Mouse (Mus musculus) hindbrain, embryonic 15.5 days (tissue): ENCODE measurements at regions not wholly inside any gene's neighbourhood (a gene's known extent, or its start where the extent isn't known, plus 50 kb on each side); places are given as distances from the start of the nearest gene placed in this dataset.

Experiments
- ATAC-seq: fragments of 200-750 bp; cut with Nextera tagmentation; 2 replicates; pipeline ENCODE4 v1.8.0; 2017; ENCODE audit warnings: low read depth, moderate number of reproducible peaks, moderate TSS enrichment; ENCODE audit not compliant: low FRiP score
- H3K27ac ChIP-seq: fragments of 300-500 bp; sonication (generic); replicated peaks from 2 replicates; pipeline ENCODE4 v1.5.1; 2015; ENCODE audit warnings: mild to moderate bottlenecking, inconsistent platforms
- H3K27me3 ChIP-seq: fragments of 300-500 bp; sonication (generic); 2 replicates; pipeline ENCODE4 v1.6.1; 2015; ENCODE audit warnings: control low read depth, inconsistent platforms
- H3K36me3 ChIP-seq: fragments of 300-500 bp; sonication (generic); 2 replicates; pipeline ENCODE4 v1.6.1; 2015; ENCODE audit warnings: control low read depth, inconsistent platforms
- H3K4me1 ChIP-seq: fragments of 300-500 bp; sonication (generic); replicated peaks from 2 replicates; pipeline ENCODE4 v1.6.1; 2015; ENCODE audit warnings: control low read depth, inconsistent platforms
- H3K4me2 ChIP-seq: fragments of 300-500 bp; sonication (generic); 2 replicates; pipeline ENCODE4 v1.6.1; 2015; ENCODE audit warnings: moderate library complexity, mild to moderate bottlenecking, inconsistent platforms
- H3K4me3 ChIP-seq: fragments of 300-500 bp; sonication (generic); 2 replicates; pipeline ENCODE4 v1.5.1; 2015; ENCODE audit warnings: mild to moderate bottlenecking, inconsistent platforms
- H3K9ac ChIP-seq: fragments of 300-500 bp; sonication (generic); 2 replicates; pipeline ENCODE4 v1.6.1; 2015; ENCODE audit warnings: inconsistent platforms
- H3K9me3 ChIP-seq: fragments of 300-500 bp; sonication (generic); 2 replicates; pipeline ENCODE4 v1.6.1; 2016; ENCODE audit warnings: control low read depth, inconsistent platforms
- WGBS: fragments of 180-500 bp; shearing (Covaris S2); methylation state at CpG from one replicate; pipeline ENCODE4 v1.1.7; 2015; 5-methylcytosine and 5-hydroxymethylcytosine counted together

GRCm38 (mm10) chr11:43998046-43998725 is 97.2 kb upstream of the Adra1b start:
- no peaks in the 10 kb centered on the region for H3K27me3 ChIP-seq

GRCm38 (mm10) chr11:44000056-44000455 is 99.0 kb upstream of the Adra1b start:
- Histone ChIP-seq H3K4me3 (no peak overlapping the region), H3K27me3 (no peaks in the 10 kb centered on the region), H3K9ac (no peak overlapping the region), H3K4me1 (no peaks in the 10 kb centered on the region), H3K36me3 (no peaks in the 10 kb centered on the region), H3K27ac (no peak overlapping the region), H3K9me3 (no peaks in the 10 kb centered on the region), H3K4me2 (no peak overlapping the region)
- WGBS, result 91% methylated on average over 4 of the region's 4 CpGs
- ATAC-seq, result no peak

More at GRCm38 (mm10) chr11:43998046-43998725, 97.2 kb upstream of the Adra1b start:
- 81% methylated on average over 12 of the region's 12 CpGs for WGBS
- no peak overlapping the region for H3K4me2 ChIP-seq
- H3K27ac ChIP-seq, result no peak overlapping the region
- ATAC-seq, result no peak
- no peaks in the 10 kb centered on the region for H3K4me1 ChIP-seq
- H3K9ac ChIP-seq, result no peak overlapping the region
- H3K4me3 ChIP-seq, result no peak overlapping the region
- H3K9me3 ChIP-seq, result no peaks in the 10 kb centered on the region
- no peaks in the 10 kb centered on the region for H3K36me3 ChIP-seq

- Histone ChIP-seq H3K9me3 (no peaks in the 10 kb centered on the region), H3K9ac (no peak overlapping the region), H3K4me3 (no peak overlapping the region), H3K4me2 (no peak overlapping the region), H3K27me3 (no peaks in the 10 kb centered on the region), H3K4me1 (no peaks in the 10 kb centered on the region), H3K36me3 (no peaks in the 10 kb centered on the region), H3K27ac (peak overlapping the region; percentile 14; the same call in 1 of the 2 replicates)
- peak; percentile 27; the same call in 1 of the 2 replicates for ATAC-seq
- WGBS, result 86% methylated on average over 7 of the region's 7 CpGs
Observed at GRCm38 (mm10) chr11:44001843-44002589, 101.0 kb upstream of the Adra1b start.

- H3K9me3 ChIP-seq, result no peaks in the 10 kb centered on the region
- H3K4me1 ChIP-seq, result no peaks in the 10 kb centered on the region
- peak overlapping the region; percentile 14; the same call in 1 of the 2 replicates for H3K27ac ChIP-seq
- H3K4me2 ChIP-seq, result no peak overlapping the region
- H3K27me3 ChIP-seq, result no peaks in the 10 kb centered on the region
- H3K9ac ChIP-seq, result no peak overlapping the region
- ATAC-seq, result peak; percentile 81
- H3K36me3 ChIP-seq, result no peaks in the 10 kb centered on the region
- no peak overlapping the region for H3K4me3 ChIP-seq
- 52% methylated on average over 6 of the region's 6 CpGs for WGBS
Observed at GRCm38 (mm10) chr11:44002716-44003522, 101.9 kb upstream of the Adra1b start.

GRCm38 (mm10) chr11:44007526-44008040 is 106.6 kb upstream of the Adra1b start:
- ATAC-seq, result no peak
- H3K27ac ChIP-seq, result no peak overlapping the region
- H3K9me3 ChIP-seq, result no peaks in the 10 kb centered on the region
- WGBS, result 81% methylated on average over 5 of the region's 5 CpGs
- no peaks in the 10 kb centered on the region for H3K27me3 ChIP-seq
- no peaks in the 10 kb centered on the region for H3K36me3 ChIP-seq
- no peaks in the 10 kb centered on the region for H3K4me1 ChIP-seq
- no peak overlapping the region for H3K9ac ChIP-seq
- no peak overlapping the region for H3K4me3 ChIP-seq
- no peak overlapping the region for H3K4me2 ChIP-seq

- no peak for ATAC-seq
- H3K27me3 ChIP-seq, result no peaks in the 10 kb centered on the region
- no peak overlapping the region for H3K4me2 ChIP-seq
- no peak overlapping the region for H3K27ac ChIP-seq
- H3K36me3 ChIP-seq, result no peaks in the 10 kb centered on the region
- 88% methylated on average over 5 of the region's 5 CpGs for WGBS
- no peaks in the 10 kb centered on the region for H3K9me3 ChIP-seq
- H3K4me1 ChIP-seq, result no peaks in the 10 kb centered on the region
- no peak overlapping the region for H3K9ac ChIP-seq
- no peak overlapping the region for H3K4me3 ChIP-seq
Observed at GRCm38 (mm10) chr11:44012314-44012713, 111.3 kb upstream of the Adra1b start.

- Histone ChIP-seq H3K4me2 (no peak overlapping the region), H3K27me3 (no peaks in the 10 kb centered on the region), H3K4me3 (no peak overlapping the region), H3K36me3 (no peaks in the 10 kb centered on the region), H3K9ac (no peak overlapping the region), H3K4me1 (no peaks in the 10 kb centered on the region), H3K9me3 (no peaks in the 10 kb centered on the region), H3K27ac (no peak overlapping the region)
- no peak for ATAC-seq
- WGBS, result 62% methylated on average over 1 of the region's 1 CpGs
Observed at GRCm38 (mm10) chr11:44013841-44014240, 112.8 kb upstream of the Adra1b start.

- Histone ChIP-seq H3K27ac (no peak overlapping the region), H3K9ac (no peak overlapping the region), H3K4me2 (no peak overlapping the region), H3K4me1 (no peaks in the 10 kb centered on the region), H3K27me3 (no peaks in the 10 kb centered on the region), H3K9me3 (no peaks in the 10 kb centered on the region), H3K36me3 (no peaks in the 10 kb centered on the region), H3K4me3 (no peak overlapping the region)
- no peak for ATAC-seq
- WGBS, result 60% methylated on average over 4 of the region's 4 CpGs
Observed at GRCm38 (mm10) chr11:44021638-44022037, 120.6 kb upstream of the Adra1b start.

GRCm38 (mm10) chr11:44027046-44027445 is 126.0 kb upstream of the Adra1b start:
- no peak for ATAC-seq
- Histone ChIP-seq H3K4me1 (no peaks in the 10 kb centered on the region), H3K4me2 (no peak overlapping the region), H3K9me3 (no peaks in the 10 kb centered on the region), H3K4me3 (no peak overlapping the region), H3K9ac (no peak overlapping the region), H3K27ac (no peak overlapping the region), H3K36me3 (no peaks in the 10 kb centered on the region), H3K27me3 (no peaks in the 10 kb centered on the region)
- WGBS, result 85% methylated on average over 3 of the region's 3 CpGs

GRCm38 (mm10) chr11:44046083-44046482 is 145.1 kb upstream of the Adra1b start:
- H3K4me2 ChIP-seq, result no peak overlapping the region
- H3K4me3 ChIP-seq, result no peak overlapping the region
- no peaks in the 10 kb centered on the region for H3K36me3 ChIP-seq
- H3K9me3 ChIP-seq, result no peaks in the 10 kb centered on the region
- H3K4me1 ChIP-seq, result no peaks in the 10 kb centered on the region
- no peak overlapping the region for H3K9ac ChIP-seq
- no peak for ATAC-seq
- H3K27me3 ChIP-seq, result no peaks in the 10 kb centered on the region
- no peak overlapping the region for H3K27ac ChIP-seq
- WGBS, result 52% methylated on average over 2 of the region's 2 CpGs

- Histone ChIP-seq H3K36me3 (no peaks in the 10 kb centered on the region), H3K4me1 (no peaks in the 10 kb centered on the region), H3K4me3 (no peak overlapping the region), H3K4me2 (no peak overlapping the region), H3K27me3 (no peaks in the 10 kb centered on the region), H3K27ac (no peak overlapping the region), H3K9ac (no peak overlapping the region), H3K9me3 (no peaks in the 10 kb centered on the region)
- no peak for ATAC-seq
- WGBS, result 84% methylated on average over 5 of the region's 5 CpGs
Observed at GRCm38 (mm10) chr11:44049253-44049976, 148.4 kb upstream of the Adra1b start.
